Mouse (Mus musculus) stomach, postnatal 0 days (tissue): ENCODE data around the gene Lrrtm4.

Experiments used
- CTCF ChIP-seq: IDR thresholded peaks from 2 replicates; pipeline ENCODE4 v1.5.1; 2016; ENCODE audit warnings: antibody characterized with exemption, low read depth, mild to moderate bottlenecking, moderate library complexity
- EP300 ChIP-seq: optimal IDR thresholded peaks from 2 replicates; pipeline ENCODE3; 2016; ENCODE audit warnings: antibody characterized with exemption

GRCm38 (mm10) chr6:80261595-80261994, 242.9 kb downstream of the Lrrtm4 start:
- TF ChIP-seq CTCF (no peak), EP300 (no peak)
